Mouse (Mus musculus): ENCODE data around the gene Cars. TPM values are rescaled to one million over a fixed set of nuclear protein-coding genes. Genes with fewer than 3 reads are reported as not detected.
A peak's percentile ranks its signal among the peaks of the same experiment; 100 is the strongest.
"Not testable (repeated sequence)": the region's sequence is repeated elsewhere in the genome, so short reads cannot be mapped to it uniquely, and the experiment has no call there.

The Cars gene
- 137 TPM for polyA plus RNA-seq (2012; fragmentation: generic; extraction: Trizol)
- long read RNA-seq, experiment 1, transcript Cars-202 (22 exons, 2,462 nt) = major isoform, 30 of 57 reads
- long read RNA-seq, experiment 1, transcript Cars-201 (23 exons, 3,222 nt) = minor isoform, 11 of 57 reads
- long read RNA-seq, experiment 1, partial matches to known transcripts = 11 of 57 reads
- long read RNA-seq, experiment 1, other reads (novel, unspliced or antisense) = 5 of 57 reads
- long read RNA-seq, experiment 2, transcript Cars-202 (22 exons, 2,462 nt) = major isoform, 269 of 503 reads
- long read RNA-seq, experiment 2, transcript Cars-201 (23 exons, 3,222 nt) = minor isoform, 95 of 503 reads
- long read RNA-seq, experiment 2, partial matches to known transcripts = 88 of 503 reads
- long read RNA-seq, experiment 2, other reads (novel, unspliced or antisense) = 51 of 503 reads

GRCm38 (mm10) chr7:143599428-143600230, at the start of gene Cars:
Gene Cars (minus strand): TSS chr7:143600090.
- H3K4me3 ChIP-seq (ENCODE audit: insufficient read depth, poor library complexity, severe bottlenecking) = peak within 1 kb of the TSS; percentile 80
- peak within 1 kb of the TSS; percentile 84 for H3ac ChIP-seq (ENCODE audit: control insufficient read depth, insufficient read length, low read depth)
- H3K36me3 ChIP-seq (ENCODE audit: control insufficient read depth, insufficient read depth) = peaks cover 21% of the 10 kb centered on the region
- H3K79me3 ChIP-seq (ENCODE audit: low read depth) = peaks cover 41% of the 10 kb centered on the region
- no peaks in the 10 kb centered on the region for H3K27me3 ChIP-seq (ENCODE audit: control insufficient read depth, insufficient read depth, insufficient read length)
- H3K79me2 ChIP-seq (ENCODE audit: control insufficient read depth, insufficient read depth) = peaks cover 53% of the 10 kb centered on the region
- no peak for TF ChIP-seq FOSL1 (IDR thresholded peaks at IDR 0.05; ENCODE audit: insufficient read depth, low read length, poor library complexity, severe bottlenecking)
- TF ChIP-seq MAX (IDR thresholded peaks at IDR 0.05) = no peak
- TF ChIP-seq MYOG (IDR thresholded peaks at IDR 0.05; ENCODE audit: control insufficient read depth, extremely low read depth, insufficient read length) = no peak
- peak; percentile 63 for TF ChIP-seq CEBPB (IDR thresholded peaks at IDR 0.05; ENCODE audit: low read depth)
- TF ChIP-seq MYOD1 (IDR thresholded peaks at IDR 0.05; ENCODE audit: control insufficient read depth, insufficient read length, low read depth) = no peak

GRCm38 (mm10) chr7:143649034-143649768, 49.3 kb upstream of the Cars start, which contains the start of gene Tnfrsf22:
Gene Tnfrsf22 (minus strand): TSS chr7:143649661.
- Histone ChIP-seq H3K79me2 (ENCODE audit: control insufficient read depth, insufficient read depth) (no peaks in the 10 kb centered on the region), H3K4me3 (ENCODE audit: insufficient read depth, poor library complexity, severe bottlenecking) (peak within 1 kb of the TSS; percentile 53), H3ac (ENCODE audit: control insufficient read depth, insufficient read length, low read depth) (peak within 1 kb of the TSS; percentile 49), H3K27me3 (ENCODE audit: control insufficient read depth, insufficient read depth, insufficient read length) (no peaks in the 10 kb centered on the region), H3K36me3 (ENCODE audit: control insufficient read depth, insufficient read depth) (no peaks in the 10 kb centered on the region), H3K79me3 (ENCODE audit: low read depth) (peaks cover 3% of the 10 kb centered on the region)
- TF ChIP-seq FOSL1 (IDR thresholded peaks at IDR 0.05; ENCODE audit: insufficient read depth, low read length, poor library complexity, severe bottlenecking) (no peak), CTCF (IDR thresholded peaks at IDR 0.05; ENCODE audit: control insufficient read depth, insufficient read depth, insufficient read length) (no peak), MYOG (IDR thresholded peaks at IDR 0.05; ENCODE audit: control insufficient read depth, extremely low read depth, insufficient read length) (no peak), MAX (IDR thresholded peaks at IDR 0.05) (no peak)

- not testable (repeated sequence) for H3K79me3 ChIP-seq (ENCODE audit: low read depth)
Measured at GRCm38 (mm10) chr7:143643949-143644348, 44.1 kb upstream of the Cars start.

GRCm38 (mm10) chr7:143636674-143637073, 36.8 kb upstream of the Cars start:
- no peaks in the 10 kb centered on the region for H3K27me3 ChIP-seq (ENCODE audit: control insufficient read depth, insufficient read depth, insufficient read length)
- H3ac ChIP-seq (ENCODE audit: control insufficient read depth, insufficient read length, low read depth) = no peak overlapping the region
- TF ChIP-seq CTCF (IDR thresholded peaks at IDR 0.05; ENCODE audit: control insufficient read depth, insufficient read depth, insufficient read length) = no peak
- TF ChIP-seq MYOD1 (IDR thresholded peaks at IDR 0.05; ENCODE audit: control insufficient read depth, insufficient read length, low read depth) = no peak
- TF ChIP-seq FOSL1 (IDR thresholded peaks at IDR 0.05; ENCODE audit: insufficient read depth, low read length, poor library complexity, severe bottlenecking) = no peak
- TF ChIP-seq USF1 (IDR thresholded peaks at IDR 0.05; ENCODE audit: low read depth) = no peak
- no peak for TF ChIP-seq MAX (IDR thresholded peaks at IDR 0.05)
- TF ChIP-seq CEBPB (IDR thresholded peaks at IDR 0.05; ENCODE audit: low read depth) = no peak
- no peak for TF ChIP-seq MYOG (IDR thresholded peaks at IDR 0.05; ENCODE audit: control insufficient read depth, extremely low read depth, insufficient read length)
- no peak overlapping the region for H3K4me3 ChIP-seq (ENCODE audit: insufficient read depth, poor library complexity, severe bottlenecking)
- H3K79me3 ChIP-seq (ENCODE audit: low read depth) = no peaks in the 10 kb centered on the region
- no peaks in the 10 kb centered on the region for H3K79me2 ChIP-seq (ENCODE audit: control insufficient read depth, insufficient read depth)
- H3K36me3 ChIP-seq (ENCODE audit: control insufficient read depth, insufficient read depth) = peaks cover 18% of the 10 kb centered on the region

More at GRCm38 (mm10) chr7:143643949-143644348, 44.1 kb upstream of the Cars start:
- not testable (repeated sequence) for H3K79me2 ChIP-seq (ENCODE audit: control insufficient read depth, insufficient read depth); H3K4me3 ChIP-seq (ENCODE audit: insufficient read depth, poor library complexity, severe bottlenecking); H3ac ChIP-seq (ENCODE audit: control insufficient read depth, insufficient read length, low read depth); H3K27me3 ChIP-seq (ENCODE audit: control insufficient read depth, insufficient read depth, insufficient read length)
- peaks cover 15% of the 10 kb centered on the region for H3K36me3 ChIP-seq (ENCODE audit: control insufficient read depth, insufficient read depth)

GRCm38 (mm10) chr7:143631503-143631902, 31.6 kb upstream of the Cars start:
- TF ChIP-seq USF1 (IDR thresholded peaks at IDR 0.05; ENCODE audit: low read depth) = no peak
- TF ChIP-seq MAX (IDR thresholded peaks at IDR 0.05) = no peak
- TF ChIP-seq CEBPB (IDR thresholded peaks at IDR 0.05; ENCODE audit: low read depth) = peak; percentile 82
- no peak for TF ChIP-seq CTCF (IDR thresholded peaks at IDR 0.05; ENCODE audit: control insufficient read depth, insufficient read depth, insufficient read length)
- TF ChIP-seq FOSL1 (IDR thresholded peaks at IDR 0.05; ENCODE audit: insufficient read depth, low read length, poor library complexity, severe bottlenecking) = peak; percentile 48
- no peak for TF ChIP-seq MYOD1 (IDR thresholded peaks at IDR 0.05; ENCODE audit: control insufficient read depth, insufficient read length, low read depth)
- TF ChIP-seq MYOG (IDR thresholded peaks at IDR 0.05; ENCODE audit: control insufficient read depth, extremely low read depth, insufficient read length) = no peak
- no peak overlapping the region for H3K4me3 ChIP-seq (ENCODE audit: insufficient read depth, poor library complexity, severe bottlenecking)

More at GRCm38 (mm10) chr7:143631503-143631902, 31.6 kb upstream of the Cars start:
- no peaks in the 10 kb centered on the region for H3K79me3 ChIP-seq (ENCODE audit: low read depth)
- H3K79me2 ChIP-seq (ENCODE audit: control insufficient read depth, insufficient read depth) = no peaks in the 10 kb centered on the region
- H3K36me3 ChIP-seq (ENCODE audit: control insufficient read depth, insufficient read depth) = no peaks in the 10 kb centered on the region
- no peak overlapping the region for H3ac ChIP-seq (ENCODE audit: control insufficient read depth, insufficient read length, low read depth)
- no peaks in the 10 kb centered on the region for H3K27me3 ChIP-seq (ENCODE audit: control insufficient read depth, insufficient read depth, insufficient read length)
